Mouse (Mus musculus): ENCODE results near the gene Pde6h. TPM values are rescaled to one million over a fixed set of nuclear protein-coding genes. Genes with fewer than 3 reads are reported as not detected.
A peak's percentile ranks its signal among the peaks of the same experiment; 100 is the strongest.

Gene Pde6h
- polyA plus RNA-seq, 1 experiment from 2014 or later, result 0.05 TPM

DNA sequence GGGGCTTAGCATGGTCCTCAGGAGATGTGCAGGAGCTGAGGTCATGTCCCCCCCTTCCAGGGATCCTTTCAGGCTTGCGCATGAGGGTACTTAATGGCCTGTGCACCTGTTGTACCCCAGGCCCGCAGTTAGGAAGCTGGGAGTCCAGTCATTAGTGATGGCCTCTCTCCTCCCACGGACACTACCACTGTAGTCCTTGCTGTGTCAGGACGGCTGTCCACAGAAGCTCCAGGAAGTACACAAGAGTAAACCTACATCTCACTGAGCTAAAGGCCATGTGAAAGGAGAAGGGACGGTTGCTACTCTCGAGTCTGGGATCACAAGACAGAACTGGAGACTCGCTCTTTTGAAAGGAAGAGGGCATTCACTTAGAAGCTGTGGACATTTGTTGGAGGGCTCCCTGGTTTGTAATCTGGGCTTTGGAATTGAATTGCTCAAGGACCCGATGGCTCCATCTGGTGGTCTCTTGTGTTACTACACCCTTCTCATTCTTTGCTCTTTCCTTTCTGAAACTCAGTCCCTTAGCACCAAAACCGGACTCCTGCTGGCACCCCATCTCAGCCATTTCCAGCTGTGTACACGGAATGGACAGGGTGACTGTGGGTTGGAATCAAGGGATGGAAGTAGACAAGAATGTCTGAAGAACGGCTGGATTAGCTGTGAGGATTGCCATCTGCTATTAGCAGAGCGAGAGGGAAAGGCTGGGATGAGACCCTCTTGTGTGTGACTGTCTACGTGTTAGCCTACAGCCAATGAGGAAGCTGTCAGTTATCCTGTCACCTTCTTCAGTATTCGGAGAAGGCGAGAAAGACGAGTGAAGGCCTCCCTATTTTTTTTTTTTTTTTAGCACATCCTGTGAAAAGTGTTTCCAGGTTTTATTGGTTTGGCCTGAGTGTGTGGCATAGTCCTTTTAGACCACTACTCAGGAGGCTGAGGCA is 3.0 kb upstream of the Pde6h start:
- no peak overlapping the region for H3K27ac ChIP-seq (ENCODE audit: low read depth, low read length)
- no peak overlapping the region for H3K9ac ChIP-seq (ENCODE audit: low read depth, low read length)
- H3K9me3 ChIP-seq (ENCODE audit: control insufficient read depth, low read length), result no peaks in the 10 kb centered on the region
- H3K4me1 ChIP-seq (ENCODE audit: control insufficient read depth, insufficient read depth, low read depth, low read length), result no peaks in the 10 kb centered on the region
- H3K4me2 ChIP-seq (ENCODE audit: low read length), result no peak overlapping the region
- 50% methylated on average over 16 of the region's 16 CpGs for WGBS
- H3K27me3 ChIP-seq (replicated peaks; ENCODE audit: control insufficient read depth, insufficient read depth, low read length), result no peaks in the 10 kb centered on the region
- H3K36me3 ChIP-seq (ENCODE audit: control insufficient read depth, insufficient read depth, low read length), result no peaks in the 10 kb centered on the region
- no peak overlapping the region for H3K4me3 ChIP-seq (ENCODE audit: low read length)
- ATAC-seq, result peak; percentile 37; the same call in 1 of the 2 replicates

- Histone ChIP-seq H3K27ac (ENCODE audit: low read depth, low read length) (no peak overlapping the region), H3K27me3 (replicated peaks; ENCODE audit: control insufficient read depth, insufficient read depth, low read length) (no peaks in the 10 kb centered on the region), H3K36me3 (ENCODE audit: control insufficient read depth, insufficient read depth, low read length) (no peaks in the 10 kb centered on the region), H3K4me3 (ENCODE audit: low read length) (no peak overlapping the region), H3K9me3 (ENCODE audit: control insufficient read depth, low read length) (no peaks in the 10 kb centered on the region), H3K4me2 (ENCODE audit: low read length) (no peak overlapping the region), H3K4me1 (ENCODE audit: control insufficient read depth, insufficient read depth, low read depth, low read length) (no peaks in the 10 kb centered on the region), H3K9ac (ENCODE audit: low read depth, low read length) (no peak overlapping the region)
- no peak for ATAC-seq
- 72% methylated on average over 7 of the region's 7 CpGs for whole genome bisulfite sequencing
These were observed 2.0 kb upstream of the Pde6h start for GRCm38 (mm10) chr6:136921601-136922000.

DNA sequence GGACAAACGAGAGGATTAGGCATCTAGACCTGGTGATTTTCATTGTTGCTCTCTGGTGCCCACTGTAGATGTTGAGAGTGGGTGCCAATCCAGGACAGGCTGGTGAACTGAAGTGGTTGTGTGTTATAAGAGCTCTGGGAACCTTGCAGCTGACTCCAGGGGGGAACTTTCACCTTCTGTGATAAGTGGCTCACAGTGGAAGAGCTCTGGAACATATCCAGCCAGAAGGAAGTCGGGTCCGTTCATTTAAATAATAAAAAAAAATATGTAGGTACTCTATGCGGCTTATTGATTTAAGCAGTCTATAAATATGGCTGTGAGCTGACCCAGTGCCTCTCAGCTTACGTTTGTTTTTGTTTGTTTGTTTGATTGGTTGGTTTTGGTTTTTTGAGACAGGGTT is 1.6 kb upstream of the Pde6h start, which contains the start of gene Erp27:
Gene Erp27 (minus strand): TSS at position 101 of the 400 bp plus-strand sequence.
- Histone ChIP-seq H3K4me3 (ENCODE audit: low read length) (no peak within 1 kb of the TSS), H3K27ac (ENCODE audit: low read depth, low read length) (no peak within 1 kb of the TSS), H3K9ac (ENCODE audit: low read depth, low read length) (no peak within 1 kb of the TSS), H3K4me2 (ENCODE audit: low read length) (no peak within 1 kb of the TSS), H3K9me3 (ENCODE audit: control insufficient read depth, low read length) (no peaks in the 10 kb centered on the region), H3K36me3 (ENCODE audit: control insufficient read depth, insufficient read depth, low read length) (no peaks in the 10 kb centered on the region), H3K27me3 (replicated peaks; ENCODE audit: control insufficient read depth, insufficient read depth, low read length) (no peaks in the 10 kb centered on the region), H3K4me1 (ENCODE audit: control insufficient read depth, insufficient read depth, low read depth, low read length) (no peaks in the 10 kb centered on the region)
- WGBS, result 85% methylated on average over 5 of the region's 5 CpGs
- no peak for ATAC-seq

GRCm38 (mm10) chr6:136922871-136923270 is 761 bp upstream of the Pde6h start:
- Histone ChIP-seq H3K4me2 (ENCODE audit: low read length) (no peak overlapping the region), H3K9me3 (ENCODE audit: control insufficient read depth, low read length) (no peaks in the 10 kb centered on the region), H3K4me3 (ENCODE audit: low read length) (no peak overlapping the region), H3K27me3 (replicated peaks; ENCODE audit: control insufficient read depth, insufficient read depth, low read length) (no peaks in the 10 kb centered on the region), H3K27ac (ENCODE audit: low read depth, low read length) (no peak overlapping the region), H3K4me1 (ENCODE audit: control insufficient read depth, insufficient read depth, low read depth, low read length) (no peaks in the 10 kb centered on the region), H3K36me3 (ENCODE audit: control insufficient read depth, insufficient read depth, low read length) (no peaks in the 10 kb centered on the region), H3K9ac (ENCODE audit: low read depth, low read length) (no peak overlapping the region)
- no peak for ATAC-seq
- WGBS, result 89% methylated on average over 7 of the region's 7 CpGs

DNA sequence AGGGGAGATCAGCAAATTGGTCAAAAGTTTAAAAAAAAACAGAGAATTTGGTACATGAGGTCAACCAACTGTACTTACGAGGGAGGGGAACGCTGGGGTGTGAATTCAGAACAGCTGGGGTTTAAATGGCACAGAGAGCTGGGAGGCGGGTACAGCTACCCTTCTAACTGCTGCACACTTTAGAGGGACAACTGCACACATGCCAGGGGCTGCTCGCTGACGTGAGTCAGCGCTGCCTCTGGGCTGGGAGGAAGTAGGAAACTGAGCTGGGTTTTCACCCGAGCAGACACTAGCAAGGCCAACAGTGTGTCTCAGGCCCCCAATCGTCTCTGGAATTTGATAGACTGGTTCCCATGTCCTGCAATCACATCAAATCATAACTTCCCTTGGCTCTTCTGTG is 1.4 kb downstream of the Pde6h start:
- no peak for ATAC-seq
- no peak overlapping the region for H3K27ac ChIP-seq (ENCODE audit: low read depth, low read length)
- no peak overlapping the region for H3K4me2 ChIP-seq (ENCODE audit: low read length)
- H3K36me3 ChIP-seq (ENCODE audit: control insufficient read depth, insufficient read depth, low read length), result no peaks in the 10 kb centered on the region
- no peak overlapping the region for H3K9ac ChIP-seq (ENCODE audit: low read depth, low read length)
- WGBS, result 73% methylated on average over 8 of the region's 8 CpGs
- no peaks in the 10 kb centered on the region for H3K9me3 ChIP-seq (ENCODE audit: control insufficient read depth, low read length)
- H3K4me3 ChIP-seq (ENCODE audit: low read length), result no peak overlapping the region
- no peaks in the 10 kb centered on the region for H3K4me1 ChIP-seq (ENCODE audit: control insufficient read depth, insufficient read depth, low read depth, low read length)
- no peaks in the 10 kb centered on the region for H3K27me3 ChIP-seq (replicated peaks; ENCODE audit: control insufficient read depth, insufficient read depth, low read length)

DNA sequence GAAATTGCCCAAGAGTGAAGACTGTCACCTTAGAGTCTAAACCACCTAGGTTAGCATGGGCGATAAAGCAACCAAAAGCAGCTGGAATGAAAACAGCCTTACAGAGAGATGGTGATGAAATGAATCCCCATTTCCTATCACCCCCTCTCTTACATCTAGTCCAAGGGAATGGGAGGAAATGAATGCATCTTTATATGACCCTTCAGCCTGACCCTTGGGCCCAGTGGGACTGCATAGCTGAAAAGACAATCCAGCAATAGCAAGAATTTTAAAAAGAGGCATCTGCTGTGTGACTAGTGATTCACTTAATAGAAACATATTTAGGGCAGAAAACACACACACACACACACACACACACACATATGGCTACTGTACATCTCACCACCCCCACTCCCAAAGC is 4.0 kb downstream of the Pde6h start:
- H3K4me2 ChIP-seq (ENCODE audit: low read length), result no peak overlapping the region
- no peak overlapping the region for H3K9ac ChIP-seq (ENCODE audit: low read depth, low read length)
- 89% methylated on average over 1 of the region's 1 CpGs for WGBS
- no peak overlapping the region for H3K4me3 ChIP-seq (ENCODE audit: low read length)
- no peak for ATAC-seq
- H3K27me3 ChIP-seq (replicated peaks; ENCODE audit: control insufficient read depth, insufficient read depth, low read length), result no peaks in the 10 kb centered on the region
- no peaks in the 10 kb centered on the region for H3K36me3 ChIP-seq (ENCODE audit: control insufficient read depth, insufficient read depth, low read length)
- H3K27ac ChIP-seq (ENCODE audit: low read depth, low read length), result no peak overlapping the region
- no peaks in the 10 kb centered on the region for H3K9me3 ChIP-seq (ENCODE audit: control insufficient read depth, low read length)
- no peaks in the 10 kb centered on the region for H3K4me1 ChIP-seq (ENCODE audit: control insufficient read depth, insufficient read depth, low read depth, low read length)

- 67% methylated on average over 12 of the region's 12 CpGs for WGBS
- Histone ChIP-seq H3K27me3 (replicated peaks; ENCODE audit: control insufficient read depth, insufficient read depth, low read length) (no peaks in the 10 kb centered on the region), H3K27ac (ENCODE audit: low read depth, low read length) (no peak overlapping the region), H3K4me1 (ENCODE audit: control insufficient read depth, insufficient read depth, low read depth, low read length) (no peaks in the 10 kb centered on the region), H3K4me3 (ENCODE audit: low read length) (no peak overlapping the region), H3K9ac (ENCODE audit: low read depth, low read length) (no peak overlapping the region), H3K9me3 (ENCODE audit: control insufficient read depth, low read length) (no peaks in the 10 kb centered on the region), H3K36me3 (ENCODE audit: control insufficient read depth, insufficient read depth, low read length) (no peaks in the 10 kb centered on the region), H3K4me2 (ENCODE audit: low read length) (no peak overlapping the region)
- peak; percentile 61 for ATAC-seq
These were observed 7.0 kb downstream of the Pde6h start for GRCm38 (mm10) chr6:136930677-136931076.

DNA sequence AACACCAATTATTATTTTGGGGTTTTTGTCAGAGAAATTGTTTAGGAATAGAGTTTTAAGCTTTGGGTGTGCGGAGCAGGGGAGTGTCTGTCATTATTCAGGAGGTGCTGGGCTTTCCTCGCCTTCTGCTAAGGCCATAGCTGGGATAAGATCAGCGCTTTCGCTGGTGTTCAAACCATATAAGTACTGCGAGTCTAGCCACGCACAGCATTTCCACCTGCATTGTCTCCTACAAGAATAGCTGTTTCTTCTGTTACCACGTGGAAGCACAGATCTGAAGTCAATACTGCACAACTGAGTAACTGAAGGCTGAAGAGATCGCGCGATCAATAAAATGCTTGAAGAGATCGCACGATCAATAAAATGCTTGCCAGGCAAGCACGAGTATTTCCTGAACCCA is 7.6 kb downstream of the Pde6h start:
- H3K27ac ChIP-seq (ENCODE audit: low read depth, low read length), result no peak overlapping the region
- no peak overlapping the region for H3K4me3 ChIP-seq (ENCODE audit: low read length)
- no peaks in the 10 kb centered on the region for H3K9me3 ChIP-seq (ENCODE audit: control insufficient read depth, low read length)
- 80% methylated on average over 13 of the region's 13 CpGs for WGBS
- no peak overlapping the region for H3K4me2 ChIP-seq (ENCODE audit: low read length)
- no peak overlapping the region for H3K9ac ChIP-seq (ENCODE audit: low read depth, low read length)
- ATAC-seq, result no peak
- no peaks in the 10 kb centered on the region for H3K4me1 ChIP-seq (ENCODE audit: control insufficient read depth, insufficient read depth, low read depth, low read length)
- no peaks in the 10 kb centered on the region for H3K27me3 ChIP-seq (replicated peaks; ENCODE audit: control insufficient read depth, insufficient read depth, low read length)
- no peaks in the 10 kb centered on the region for H3K36me3 ChIP-seq (ENCODE audit: control insufficient read depth, insufficient read depth, low read length)

DNA sequence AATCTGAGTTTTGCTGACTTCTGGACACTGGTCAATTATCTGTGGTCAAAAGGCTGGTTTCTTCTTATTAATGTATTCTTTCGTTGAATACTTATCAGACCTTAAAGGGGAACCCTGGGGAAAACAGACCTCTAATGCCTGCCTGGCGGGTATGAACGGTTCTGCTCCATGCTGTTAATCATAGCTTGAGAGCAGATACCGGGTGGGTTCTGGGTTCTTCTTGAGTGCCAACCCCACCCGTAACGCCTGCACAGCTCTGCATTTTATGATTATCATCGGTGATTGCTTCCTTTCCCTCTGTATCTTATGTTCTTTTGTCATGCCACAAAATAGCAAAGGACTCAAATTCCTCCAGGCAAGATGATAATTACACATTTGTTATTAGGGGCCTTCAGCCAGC is 10.4 kb downstream of the Pde6h start:
- Histone ChIP-seq H3K4me2 (ENCODE audit: low read length) (no peak overlapping the region), H3K36me3 (ENCODE audit: control insufficient read depth, insufficient read depth, low read length) (no peaks in the 10 kb centered on the region), H3K27me3 (replicated peaks; ENCODE audit: control insufficient read depth, insufficient read depth, low read length) (no peaks in the 10 kb centered on the region), H3K27ac (ENCODE audit: low read depth, low read length) (no peak overlapping the region), H3K4me3 (ENCODE audit: low read length) (no peak overlapping the region), H3K9ac (ENCODE audit: low read depth, low read length) (no peak overlapping the region), H3K4me1 (ENCODE audit: control insufficient read depth, insufficient read depth, low read depth, low read length) (no peaks in the 10 kb centered on the region), H3K9me3 (ENCODE audit: control insufficient read depth, low read length) (no peaks in the 10 kb centered on the region)
- no peak for ATAC-seq
- WGBS, result 81% methylated on average over 7 of the region's 7 CpGs

Measured in hindbrain, embryonic 16.5 days (tissue).